Mouse (Mus musculus) E14TG2a.4 (cell line): ENCODE data around the gene Olfr355.

Experiments used
- CTCF ChIP-seq: conservative IDR thresholded peaks from 2 replicates; pipeline ENCODE4 v1.5.1; 2014; ENCODE audit warnings: low read length
- POU5F1 ChIP-seq: IDR thresholded peaks from 2 replicates; pipeline ENCODE4 v1.6.1; 2014; ENCODE audit warnings: low read length, borderline replicate concordance

- TF ChIP-seq CTCF (no peak), POU5F1 (no peak)
These were observed 31.6 kb downstream of the Olfr355 start for GRCm38 (mm10) chr2:36897114-36897513.
